Mouse (Mus musculus) bone marrow, adult 2 months (tissue): Measurements from ENCODE around the gene Unk.
A peak's percentile ranks its signal among the peaks of the same experiment; 100 is the strongest.

Source experiments
- CTCF ChIP-seq: fragments of 200-500 bp; IDR thresholded peaks from 2 replicates; pipeline ENCODE4 v1.5.1; 2011; ENCODE audit warnings: low read length, control low read depth; ENCODE audit not compliant: control insufficient read depth, insufficient read depth
- POLR2A ChIP-seq: fragments of 200-500 bp; IDR thresholded peaks from 2 replicates; pipeline ENCODE4 v1.6.1; 2011; ENCODE audit warnings: low read depth, mild to moderate bottlenecking, control low read depth, low read length, borderline replicate concordance; ENCODE audit not compliant: control insufficient read depth

- TF ChIP-seq POLR2A = no peak
- TF ChIP-seq CTCF = peak; percentile 60
These were observed 30.5 kb upstream of the Unk start for GRCm38 (mm10) chr11:115999538-116000143.
